Mouse (Mus musculus) stomach, adult 2 months (tissue): Measurements from ENCODE around the gene Wdr4. TPM values are rescaled to one million over a fixed set of nuclear protein-coding genes. Genes with fewer than 3 reads are reported as not detected.

Experiments used
- polyA plus RNA-seq: library from polyadenylated mRNA; depleted of rRNA; stranded (reverse); fragments of >200 nt; gene quantifications from 2 replicates; pipeline ENCODE4 v1.2.3, GENCODE M21; 2012; rRNA removed

The Wdr4 gene
- polyA plus RNA-seq: 10.8 and 12.6 TPM in 2 replicates

GRCm38 (mm10) chr17:31519946-31520838 is at the start of gene Wdr4, which contains the start of gene Ndufv3:
Wdr4 (minus strand) TSS chr17:31519980.
Ndufv3 (plus strand) TSS chr17:31520115.

GRCm38 (mm10) chr17:31564015-31564857 is 44.5 kb upstream of the Wdr4 start, which contains the start of gene Pknox1:
Pknox1 (plus strand) TSS chr17:31564734.

Other genes with a start within 250 kb of the Wdr4 start
- gene Rsph1, start 242.6 kb downstream of the Wdr4 start, polyA plus RNA-seq: 0.05 TPM in 1 of 2 replicates, not detected in the other
- 43.0 and 44.1 TPM in 2 replicates for gene Slc37a1, start 233.2 kb downstream of the Wdr4 start, polyA plus RNA-seq
- gene Pde9a, start 133.8 kb downstream of the Wdr4 start, polyA plus RNA-seq: 12.1 and 15.9 TPM in 2 replicates
- gene Ndufv3, start 135 bp upstream of the Wdr4 start, polyA plus RNA-seq: 92.9 and 93.3 TPM in 2 replicates
- gene Pknox1, start 44.8 kb upstream of the Wdr4 start, polyA plus RNA-seq: 3.7 and 4.0 TPM in 2 replicates
- 7.6 and 13.7 TPM in 2 replicates for gene Cbs, start 117.3 kb upstream of the Wdr4 start, polyA plus RNA-seq
- gene U2af1, start 138.9 kb upstream of the Wdr4 start, polyA plus RNA-seq: 6.4 and 8.6 TPM in 2 replicates
- gene Cryaa, start 157.8 kb upstream of the Wdr4 start, polyA plus RNA-seq: 0.14 TPM in 1 of 2 replicates, not detected in the other